Comparison of ENCODE assay signal across 8 mouse cellular contexts in genomic region chr1:86502221-86503048, GRCm38 (mm10). TPM values are rescaled to one million over a fixed set of nuclear protein-coding genes. Genes with fewer than 3 reads are reported as not detected.
DNase-seq lines count a peak whose midpoint lies in the region; ATAC-seq and TF ChIP-seq lines count a peak whose summit lies in the region.

No protein-coding gene starts in this region.

- H3K36me3 ChIP-seq in kidney, embryonic 15.5 days: no peaks in the 10 kb centered on the region
- H3K36me3 ChIP-seq in hindbrain, embryonic 15.5 days: no peaks in the 10 kb centered on the region
- H3K36me3 ChIP-seq in neural tube, embryonic 12.5 days: no peaks in the 10 kb centered on the region

- H3K4me1 ChIP-seq in kidney, embryonic 15.5 days: peaks cover 87% of the 10 kb centered on the region
- H3K4me1 ChIP-seq in hindbrain, embryonic 15.5 days (replicated peaks): peaks cover 58% of the 10 kb centered on the region
- peaks cover 62% of the 10 kb centered on the region for H3K4me1 ChIP-seq in neural tube, embryonic 12.5 days

- DNase-seq in kidney, adult 18-20 months: no peak
- peak; percentile 50 for DNase-seq in brain, embryonic 14.5 days (ENCODE audit: low read depth)
- DNase-seq in frontal cortex, postnatal 36 days (ENCODE audit: low spot score in 2 of 2): no peak
- no peak for DNase-seq in spleen, postnatal 10 days (ENCODE audit: low spot score in 2 of 2)
- DNase-seq in layer of hippocampus, adult 8-10 months (ENCODE audit: low spot score in 2 of 2): no peak

- no peak overlapping the region for H3K9ac ChIP-seq in kidney, embryonic 15.5 days
- H3K9ac ChIP-seq in hindbrain, embryonic 15.5 days: 0 out of 2 replicates have a peak overlapping the region, but pooled peaks have one; percentile 14
- peak overlapping the region; percentile 2 for H3K9ac ChIP-seq in neural tube, embryonic 12.5 days

- peak overlapping the region; percentile 32; the same call in 1 of the 2 replicates for H3K4me2 ChIP-seq in kidney, embryonic 15.5 days
- peak overlapping the region; percentile 31; the same call in 1 of the 2 replicates for H3K4me2 ChIP-seq in hindbrain, embryonic 15.5 days
- peak overlapping the region; percentile 67 for H3K4me2 ChIP-seq in neural tube, embryonic 12.5 days (replicated peaks)

- ATAC-seq in kidney, embryonic 15.5 days (replicated peaks; ENCODE audit: low FRiP score): no peak
- no peak for ATAC-seq in hindbrain, embryonic 15.5 days (ENCODE audit: low FRiP score, low read depth)
- ATAC-seq in neural tube, embryonic 12.5 days (ENCODE audit: low FRiP score, low read depth): no peak

- TF ChIP-seq CTCF in brain, embryonic 14.5 days (IDR thresholded peaks at IDR 0.05; ENCODE audit: borderline replicate concordance, extremely low read depth, insufficient read depth, insufficient read length): no peak

- H3K27me3 ChIP-seq in kidney, embryonic 15.5 days: no peaks in the 10 kb centered on the region
- no peaks in the 10 kb centered on the region for H3K27me3 ChIP-seq in hindbrain, embryonic 15.5 days
- H3K27me3 ChIP-seq in neural tube, embryonic 12.5 days (replicated peaks): no peaks in the 10 kb centered on the region

- no peak overlapping the region for H3K4me3 ChIP-seq in kidney, embryonic 15.5 days (replicated peaks)
- H3K4me3 ChIP-seq in hindbrain, embryonic 15.5 days: no peak overlapping the region
- no peak overlapping the region for H3K4me3 ChIP-seq in neural tube, embryonic 12.5 days

- 36% methylated on average over 17 of the region's 17 CpGs for WGBS in kidney, embryonic 15.5 days
- WGBS in hindbrain, embryonic 15.5 days: 20% methylated on average over 16 of the region's 17 CpGs
- 14% methylated on average over 17 of the region's 17 CpGs for WGBS in neural tube, embryonic 12.5 days

- TF ChIP-seq POLR2A in brain, embryonic 14.5 days (IDR thresholded peaks at IDR 0.05; ENCODE audit: borderline replicate concordance, extremely low read depth, insufficient read depth, insufficient read length, poor library complexity, severe bottlenecking): no peak

- no peaks in the 10 kb centered on the region for H3K9me3 ChIP-seq in kidney, embryonic 15.5 days (replicated peaks)
- no peaks in the 10 kb centered on the region for H3K9me3 ChIP-seq in hindbrain, embryonic 15.5 days
- no peaks in the 10 kb centered on the region for H3K9me3 ChIP-seq in neural tube, embryonic 12.5 days

- H3K27ac ChIP-seq in kidney, embryonic 15.5 days: peak overlapping the region; percentile 98
- peak overlapping the region; percentile 76 for H3K27ac ChIP-seq in hindbrain, embryonic 15.5 days (replicated peaks)
- peak overlapping the region; percentile 42; the same call in 1 of the 2 replicates for H3K27ac ChIP-seq in neural tube, embryonic 12.5 days

RNA-seq across cellular contexts. Expression of gene Ptma, which starts 24.1 kb away (rescaled TPM):
- 2,949 and 3,271 TPM in 2 replicates for polyA plus RNA-seq in kidney, embryonic 15.5 days (2015; fragmentation: Nextera tagmentation; extraction: Ambion mirVana)
- 1,831 and 2,420 TPM in 2 replicates for polyA plus RNA-seq in brain, embryonic 14.5 days (2012; rRNA removed)
- 1,392 and 1,427 TPM in 2 replicates for polyA plus RNA-seq in hindbrain, embryonic 15.5 days (2015; fragmentation: Nextera tagmentation; extraction: Ambion mirVana)
- polyA plus RNA-seq in neural tube, embryonic 12.5 days (2016; fragmentation: Nextera tagmentation; extraction: Ambion mirVana): 2,887 and 2,907 TPM in 2 replicates
- total RNA-seq in layer of hippocampus, adult 8-10 months (2022): 100 to 1,000 TPM; 420 to 464 (median 444) TPM

Comparison
In these comparisons a context has a peak if more than half of its experiments do, and no peak if none do; other contexts are left out.
1. H3K27ac ChIP-seq: peak in every context shown above with its lines; median percentile 98 in kidney, embryonic 15.5 days; 76 in hindbrain, embryonic 15.5 days; 42 in neural tube, embryonic 12.5 days.